Mouse (Mus musculus) ES-Bruce4 (cell line): ENCODE data around the gene Ltf.

Experiments
- CTCF ChIP-seq: IDR thresholded peaks from one replicate; pipeline ENCODE4 v1.8.1; 2011; ENCODE audit warnings: low read depth, low read length
- POLR2A ChIP-seq: IDR thresholded peaks from one replicate; pipeline ENCODE4 v1.8.1; 2011; ENCODE audit warnings: low read length; ENCODE audit not compliant: insufficient read depth

DNA sequence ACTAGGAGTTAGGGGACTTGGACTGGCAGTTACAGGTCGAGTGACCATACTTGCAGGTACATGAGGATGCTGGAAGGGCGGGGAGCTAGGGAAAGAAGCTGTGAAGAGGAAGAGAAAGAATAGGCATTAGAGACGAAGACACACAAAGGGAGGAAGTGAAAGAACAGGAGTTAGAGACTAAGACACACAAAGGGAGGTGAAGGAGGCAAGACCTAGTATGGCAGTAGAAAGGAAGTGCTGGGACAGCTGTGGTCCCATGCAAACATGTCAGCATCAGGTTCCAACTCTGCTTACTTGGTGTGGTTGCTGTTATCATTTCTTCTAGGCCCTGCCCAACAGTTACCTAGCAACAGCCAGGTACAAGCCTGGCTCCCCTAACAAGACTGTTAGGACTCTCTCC is 9.3 kb upstream of the Ltf start:
- no peak for TF ChIP-seq CTCF
- no peak for TF ChIP-seq POLR2A
